Mouse (Mus musculus) brown adipose tissue, adult 24 weeks (tissue): ENCODE measurements around the gene Fntb. TPM values are rescaled to one million over a fixed set of nuclear protein-coding genes. Genes with fewer than 3 reads are reported as not detected.

Experiments used
- H3K27ac ChIP-seq: fragments of 200-500 bp; replicated peaks from 2 replicates; pipeline ENCODE4 v1.5.1; 2012; ENCODE audit warnings: low read depth, mild to moderate bottlenecking, low read length
- H3K4me1 ChIP-seq: fragments of 200-500 bp; 2 replicates; pipeline ENCODE4 v1.6.1; 2012; ENCODE audit warnings: low read length, mixed read lengths; ENCODE audit not compliant: control insufficient read depth, insufficient read depth, insufficient read length
- H3K4me3 ChIP-seq: fragments of 200-500 bp; 2 replicates; pipeline ENCODE4 v1.5.1; 2012; ENCODE audit warnings: low read depth, mild to moderate bottlenecking, low read length, moderate library complexity; ENCODE audit not compliant: insufficient read depth
- polyA plus RNA-seq: library from polyadenylated mRNA; stranded (reverse); fragments of >200 nt; gene quantifications from 2 replicates; pipeline ENCODE4 v1.2.4, GENCODE M21; 2012; ENCODE audit not compliant: missing spikeins, insufficient read depth, insufficient read length

The Fntb gene
- polyA plus RNA-seq, 1 experiment: 20.7 TPM

DNA sequence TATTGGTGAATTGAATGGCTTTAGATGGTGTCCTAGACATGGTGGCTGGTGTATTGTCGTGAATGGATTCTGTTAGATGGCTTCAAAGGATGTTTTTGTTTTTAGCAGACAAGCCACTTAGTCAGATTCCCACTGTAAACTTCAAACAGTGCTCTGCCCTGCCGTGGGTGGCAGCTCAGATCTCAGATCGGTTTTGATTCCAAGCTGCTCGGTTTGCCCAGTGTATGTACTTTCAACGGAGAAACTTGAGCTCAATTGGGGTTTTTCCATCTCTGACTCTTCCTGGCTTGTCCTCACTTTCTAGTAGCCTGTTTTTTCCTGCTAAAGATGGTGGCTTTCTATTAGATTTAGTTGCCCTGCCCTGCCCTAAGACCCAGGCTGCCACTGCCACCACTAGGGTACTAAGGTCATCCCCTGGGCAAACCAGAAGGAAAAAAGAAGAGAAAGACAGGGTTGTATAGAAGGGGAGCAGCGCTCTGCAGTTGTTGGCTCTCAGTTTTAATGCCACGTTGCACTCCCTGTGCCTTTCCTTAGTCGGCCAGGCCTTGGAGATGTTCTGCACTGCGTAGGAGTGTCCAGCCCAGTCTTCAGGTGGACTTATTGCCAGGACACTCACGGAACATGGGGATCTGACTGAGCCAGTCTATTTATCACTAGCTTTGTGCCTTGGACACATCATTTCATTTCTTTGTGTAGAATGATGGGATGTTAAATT lies 134.0 kb downstream of the Fntb start:
- no peaks in the 10 kb centered on the region for H3K4me1 ChIP-seq
- no peak overlapping the region for H3K4me3 ChIP-seq
- H3K27ac ChIP-seq: no peak overlapping the region

DNA sequence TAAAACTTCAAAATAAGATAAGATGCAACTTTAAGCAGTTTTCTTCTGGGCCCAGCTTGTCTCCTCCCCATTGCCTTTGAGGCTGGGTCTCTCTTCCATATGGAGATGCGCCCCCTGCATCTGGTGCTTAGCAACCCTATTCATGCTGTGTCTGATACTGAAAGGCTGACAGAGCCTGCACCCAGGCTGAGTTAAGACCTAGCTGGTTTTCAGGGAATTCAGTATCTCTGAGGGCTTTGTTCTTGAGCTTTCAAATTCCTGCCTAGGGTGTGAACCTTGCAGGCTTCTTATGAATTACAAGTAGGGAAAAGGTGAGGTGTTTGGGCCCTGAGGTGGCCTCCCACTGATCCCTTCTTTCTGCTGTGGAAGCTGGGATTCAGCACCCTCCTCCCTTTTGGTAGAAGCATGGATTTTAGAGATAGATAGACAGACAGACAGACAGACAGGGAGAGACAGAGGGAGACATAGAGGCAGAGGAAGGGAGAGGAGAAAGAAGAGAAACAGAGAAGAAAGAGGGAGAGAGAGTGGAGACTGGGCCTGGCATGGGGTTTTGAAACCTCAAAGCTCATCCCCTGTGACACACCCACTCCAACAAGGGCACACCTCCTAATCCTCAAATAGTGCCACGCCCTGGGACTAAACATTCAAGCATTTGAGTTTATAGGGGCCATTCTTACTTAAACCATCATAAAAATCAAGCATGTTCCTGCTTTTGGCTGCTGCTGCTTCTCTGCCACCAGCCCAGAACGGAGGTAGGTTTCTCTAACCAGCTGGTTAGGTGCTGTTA lies 136.3 kb downstream of the Fntb start:
- Histone ChIP-seq H3K4me1 (no peaks in the 10 kb centered on the region; the same call in 1 of the 2 replicates), H3K4me3 (no peak overlapping the region), H3K27ac (no peak overlapping the region)

DNA sequence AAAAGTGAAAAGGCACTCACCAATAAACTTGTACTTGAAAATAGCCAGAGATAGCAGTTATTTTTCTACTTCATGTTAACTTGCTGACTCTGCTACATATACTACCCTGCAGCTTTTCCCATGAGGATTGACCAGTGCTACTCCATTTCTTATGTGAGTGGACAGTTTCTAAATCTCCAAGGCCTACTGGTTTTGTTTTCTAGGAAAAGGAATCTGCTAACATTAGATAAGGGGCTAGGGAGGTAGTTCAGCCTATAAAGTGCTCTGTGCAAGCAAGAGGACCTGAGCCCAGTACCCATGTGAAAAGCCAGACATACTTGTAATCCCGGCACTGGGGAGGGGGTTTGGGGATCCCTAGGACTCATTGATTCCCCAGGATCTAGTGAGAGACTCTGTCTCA lies 140.9 kb downstream of the Fntb start:
- Histone ChIP-seq H3K27ac (no peak overlapping the region), H3K4me3 (no peak overlapping the region), H3K4me1 (peaks cover 2% of the 10 kb centered on the region; the same call in 1 of the 2 replicates)

DNA sequence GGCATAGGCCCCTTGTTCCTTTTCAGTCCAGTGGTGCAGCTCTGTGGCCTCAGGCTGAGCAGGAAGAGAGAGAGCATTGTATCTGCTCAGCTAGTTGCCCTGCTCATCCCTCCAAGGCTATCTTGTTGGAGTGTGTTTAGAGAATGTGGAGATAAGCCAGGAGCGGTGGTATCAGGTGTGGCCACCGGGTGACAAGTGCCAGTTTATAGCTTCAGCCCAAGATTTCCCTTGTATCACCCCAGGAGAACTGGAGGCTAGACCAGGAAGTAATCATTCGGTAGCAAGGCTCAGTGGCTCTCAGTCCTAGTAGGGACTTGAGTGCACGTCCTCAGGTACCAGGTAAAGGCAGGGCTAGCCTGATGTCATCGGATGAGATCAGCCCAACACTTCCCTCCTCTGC lies 143.8 kb downstream of the Fntb start:
- no peak overlapping the region for H3K4me3 ChIP-seq
- no peak overlapping the region for H3K27ac ChIP-seq
- H3K4me1 ChIP-seq: peaks cover 2% of the 10 kb centered on the region; the same call in 1 of the 2 replicates

DNA sequence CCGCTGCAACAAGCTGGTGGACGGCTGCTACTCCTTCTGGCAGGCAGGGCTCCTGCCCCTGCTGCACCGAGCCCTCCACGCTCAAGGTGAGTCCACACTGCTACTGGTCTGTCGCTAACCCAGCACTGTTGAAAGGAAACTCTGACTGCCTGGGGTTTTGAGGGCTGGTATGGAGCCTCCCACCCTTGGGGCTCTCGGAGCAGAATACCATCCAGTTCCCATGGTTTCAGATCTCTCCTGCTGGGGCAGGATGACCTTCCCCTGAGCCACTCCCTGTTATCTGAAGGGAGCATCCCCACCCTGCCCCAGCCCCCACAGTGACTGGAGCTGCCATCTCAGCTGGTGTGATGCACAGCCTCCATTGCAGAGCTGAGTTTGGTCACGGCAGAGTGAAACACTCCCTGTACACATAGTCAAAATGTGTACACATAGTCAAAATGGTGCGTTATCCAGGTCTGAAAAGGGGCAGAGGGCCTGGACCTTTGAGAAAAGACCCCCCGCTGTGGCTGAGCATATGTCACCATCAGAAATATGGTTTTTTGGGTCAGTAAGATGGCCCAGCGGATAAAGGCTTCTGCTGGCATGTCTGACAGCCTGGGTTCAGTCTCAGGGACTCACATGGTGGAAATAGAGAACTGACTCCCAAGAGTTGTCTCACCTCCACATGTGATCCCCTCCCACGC lies 145.0 kb downstream of the Fntb start:
- H3K27ac ChIP-seq: no peak overlapping the region
- peaks cover 2% of the 10 kb centered on the region; the same call in 1 of the 2 replicates for H3K4me1 ChIP-seq
- H3K4me3 ChIP-seq: no peak overlapping the region

DNA sequence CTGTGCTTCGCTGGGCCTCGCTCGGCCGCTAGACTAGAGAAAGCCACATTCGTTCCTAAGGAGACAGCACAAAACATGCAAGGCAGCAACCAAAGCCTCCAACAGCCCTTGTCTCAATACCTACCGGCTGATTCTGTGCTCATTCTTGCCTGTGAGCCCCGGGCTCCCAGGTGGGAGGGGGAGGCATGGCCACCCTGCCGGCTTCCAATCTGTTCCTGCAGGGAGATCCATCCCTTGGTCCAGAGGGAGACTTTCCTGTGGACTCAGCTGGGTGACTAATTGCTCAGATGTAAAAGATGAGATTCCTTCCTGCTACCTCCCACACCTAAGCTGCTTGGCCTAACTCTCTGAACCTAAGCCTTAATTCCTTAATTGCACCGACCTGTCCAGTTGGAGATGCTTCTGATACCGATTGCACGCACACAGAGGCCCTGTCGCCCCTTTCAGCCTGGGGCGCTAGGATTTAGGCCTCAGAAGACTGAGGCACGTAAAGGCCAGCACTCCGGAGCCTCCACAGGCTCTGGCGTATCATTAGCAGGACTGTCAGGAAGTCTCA lies 145.9 kb downstream of the Fntb start:
- H3K4me1 ChIP-seq: peaks cover 2% of the 10 kb centered on the region; the same call in 1 of the 2 replicates
- H3K4me3 ChIP-seq: no peak overlapping the region
- no peak overlapping the region for H3K27ac ChIP-seq

DNA sequence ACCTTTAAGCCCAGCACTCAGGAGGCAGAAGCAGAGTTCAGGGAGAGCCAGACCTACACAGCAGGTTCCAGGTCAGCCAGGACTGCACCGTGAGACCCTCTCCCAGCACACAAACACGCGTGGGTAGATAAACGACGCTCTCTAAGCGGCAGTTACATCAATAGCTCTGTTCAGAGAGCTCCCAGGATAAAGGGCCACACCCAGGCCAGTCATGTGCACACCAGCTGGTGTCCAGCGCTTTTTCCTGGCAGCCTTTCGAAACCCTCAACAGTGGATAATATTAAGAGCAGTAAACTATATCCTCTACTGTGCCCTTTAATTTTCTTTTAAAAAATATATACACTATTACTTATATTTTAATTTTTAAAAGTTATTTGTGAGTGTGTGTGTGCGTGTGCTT lies 146.8 kb downstream of the Fntb start:
- H3K27ac ChIP-seq: no peak overlapping the region

DNA sequence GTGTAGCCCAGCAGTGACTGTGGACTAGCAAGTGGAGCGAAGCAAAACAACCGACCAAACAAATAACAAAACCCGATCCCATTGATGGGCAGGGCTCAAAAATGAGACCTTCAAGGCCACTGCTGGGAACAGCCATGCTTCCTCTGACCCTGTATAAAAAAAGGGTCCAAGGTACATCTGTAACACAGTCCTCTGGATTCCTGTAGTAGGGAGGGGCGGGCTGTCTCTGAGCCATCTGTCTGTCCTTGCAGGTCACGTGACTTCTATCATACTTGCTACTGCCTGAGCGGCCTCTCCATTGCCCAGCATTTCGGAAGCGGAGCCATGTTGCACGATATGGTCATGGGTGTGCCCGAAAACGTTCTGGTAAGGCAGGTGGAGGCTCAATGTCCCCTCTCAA lies 150.8 kb downstream of the Fntb start:
- no peak overlapping the region for H3K4me3 ChIP-seq

More for the DNA sequence above, 146.8 kb downstream of the Fntb start:
- Histone ChIP-seq H3K4me1 (peaks cover 2% of the 10 kb centered on the region; the same call in 1 of the 2 replicates), H3K4me3 (no peak overlapping the region)

DNA sequence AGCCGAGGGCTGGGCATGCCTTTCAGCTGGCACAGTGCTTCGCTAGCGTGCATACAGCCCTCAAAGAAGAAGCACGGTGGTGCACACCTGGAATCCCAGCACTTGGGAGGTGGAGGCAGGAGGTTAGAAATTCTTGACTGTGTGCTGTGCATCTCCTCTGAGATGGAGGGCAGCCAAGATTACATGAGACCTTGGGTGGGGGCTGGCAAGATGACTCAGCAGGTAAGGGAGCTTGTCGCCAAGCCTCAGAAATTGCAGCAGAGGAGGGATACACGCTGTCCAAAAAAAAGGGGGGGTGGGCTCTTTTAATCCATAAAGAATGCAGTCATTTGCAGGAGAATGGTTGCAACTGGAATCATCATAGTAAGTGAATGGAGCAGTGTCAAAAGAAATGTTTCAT lies 152.7 kb downstream of the Fntb start:
- H3K4me1 ChIP-seq: peaks cover 3% of the 10 kb centered on the region; the same call in 1 of the 2 replicates
- H3K4me3 ChIP-seq: no peak overlapping the region
- H3K27ac ChIP-seq: no peak overlapping the region

More for the DNA sequence above, 150.8 kb downstream of the Fntb start:
- Histone ChIP-seq H3K27ac (no peak overlapping the region), H3K4me1 (no peaks in the 10 kb centered on the region)

DNA sequence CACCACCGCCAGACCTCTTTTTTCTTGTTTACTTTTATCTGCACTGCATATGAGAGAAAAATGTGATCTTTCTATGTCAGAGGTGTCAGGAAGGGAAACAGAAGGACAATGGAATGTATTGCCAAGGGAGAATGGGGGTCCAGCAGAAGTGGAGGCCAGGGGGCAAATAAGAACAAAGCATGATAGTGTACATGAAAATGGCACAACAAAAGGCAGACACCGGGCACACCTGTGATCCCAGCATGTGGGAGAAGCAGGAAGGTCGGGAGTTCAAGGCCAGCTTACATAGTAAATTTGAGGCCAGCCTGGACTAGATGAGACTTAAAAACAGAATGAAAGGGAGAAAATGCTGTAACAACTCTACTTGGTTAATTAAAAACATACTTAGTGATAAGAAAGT lies 153.5 kb downstream of the Fntb start:
- Histone ChIP-seq H3K4me1 (peaks cover 6% of the 10 kb centered on the region; the same call in 1 of the 2 replicates), H3K4me3 (no peak overlapping the region), H3K27ac (no peak overlapping the region)

DNA sequence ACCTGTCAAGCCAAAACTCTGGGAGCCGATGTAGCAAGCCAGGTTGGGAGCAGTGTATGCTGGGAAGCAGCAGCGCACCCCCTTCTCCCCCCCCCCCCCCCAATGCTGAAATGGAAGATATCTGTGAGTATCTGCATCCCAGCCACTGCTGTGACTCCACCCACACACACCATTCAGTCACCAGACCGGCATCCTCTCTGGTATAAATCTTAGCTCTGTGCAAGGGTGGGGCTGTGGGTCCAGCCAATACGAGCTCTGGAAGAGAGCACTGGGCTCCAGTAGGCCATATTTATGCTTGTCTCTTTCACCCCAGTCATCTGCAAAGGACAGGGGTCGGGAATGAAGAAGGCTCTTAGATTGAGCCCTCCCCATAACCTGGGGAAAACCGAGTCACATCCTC lies 155.0 kb downstream of the Fntb start:
- Histone ChIP-seq H3K4me1 (peaks cover 6% of the 10 kb centered on the region; the same call in 1 of the 2 replicates), H3K27ac (no peak overlapping the region), H3K4me3 (no peak overlapping the region)

DNA sequence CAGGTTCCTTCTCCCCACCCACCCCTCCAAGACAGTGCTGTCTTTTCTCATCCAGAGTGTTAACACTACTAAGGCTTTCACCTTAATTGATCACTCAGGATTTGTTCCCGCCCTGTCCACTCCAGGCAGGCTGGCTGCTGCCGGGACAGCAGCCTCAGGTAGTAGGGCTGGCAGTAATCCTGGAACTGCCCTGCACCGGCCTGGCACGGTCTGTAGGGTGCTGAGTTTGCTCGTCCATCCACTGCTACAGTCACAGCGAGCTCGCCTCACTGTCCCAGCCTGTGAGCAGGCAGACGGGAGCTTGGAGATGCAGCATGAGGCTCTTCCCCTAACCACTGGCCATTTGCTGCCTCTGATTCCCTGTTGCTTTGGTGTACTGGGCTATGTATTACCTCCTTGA lies 155.6 kb downstream of the Fntb start:
- no peak overlapping the region for H3K27ac ChIP-seq
- H3K4me1 ChIP-seq: peaks cover 6% of the 10 kb centered on the region; the same call in 1 of the 2 replicates
- no peak overlapping the region for H3K4me3 ChIP-seq

DNA sequence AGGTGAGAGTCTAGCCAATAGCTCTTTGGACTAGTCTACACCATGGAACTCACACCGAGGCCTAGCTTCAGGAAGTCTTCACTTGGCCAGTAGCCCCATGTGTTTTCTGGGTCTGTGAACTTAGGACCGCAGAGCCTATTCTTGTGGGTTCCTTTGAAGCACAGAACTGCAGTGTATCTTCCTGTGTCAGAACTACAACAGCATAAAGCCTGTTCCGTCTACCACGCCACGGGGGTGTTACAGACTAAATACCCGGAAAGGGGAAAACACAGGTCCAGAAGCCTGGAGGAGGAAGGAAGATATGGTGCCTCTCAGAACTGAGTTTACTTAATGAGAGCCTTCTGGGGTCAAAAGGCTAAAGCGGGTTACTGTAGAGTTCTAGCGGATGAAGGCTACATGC lies 157.7 kb downstream of the Fntb start:
- no peak overlapping the region for H3K4me3 ChIP-seq
- H3K4me1 ChIP-seq: peaks cover 19% of the 10 kb centered on the region
- H3K27ac ChIP-seq: peak overlapping the region; percentile 87

DNA sequence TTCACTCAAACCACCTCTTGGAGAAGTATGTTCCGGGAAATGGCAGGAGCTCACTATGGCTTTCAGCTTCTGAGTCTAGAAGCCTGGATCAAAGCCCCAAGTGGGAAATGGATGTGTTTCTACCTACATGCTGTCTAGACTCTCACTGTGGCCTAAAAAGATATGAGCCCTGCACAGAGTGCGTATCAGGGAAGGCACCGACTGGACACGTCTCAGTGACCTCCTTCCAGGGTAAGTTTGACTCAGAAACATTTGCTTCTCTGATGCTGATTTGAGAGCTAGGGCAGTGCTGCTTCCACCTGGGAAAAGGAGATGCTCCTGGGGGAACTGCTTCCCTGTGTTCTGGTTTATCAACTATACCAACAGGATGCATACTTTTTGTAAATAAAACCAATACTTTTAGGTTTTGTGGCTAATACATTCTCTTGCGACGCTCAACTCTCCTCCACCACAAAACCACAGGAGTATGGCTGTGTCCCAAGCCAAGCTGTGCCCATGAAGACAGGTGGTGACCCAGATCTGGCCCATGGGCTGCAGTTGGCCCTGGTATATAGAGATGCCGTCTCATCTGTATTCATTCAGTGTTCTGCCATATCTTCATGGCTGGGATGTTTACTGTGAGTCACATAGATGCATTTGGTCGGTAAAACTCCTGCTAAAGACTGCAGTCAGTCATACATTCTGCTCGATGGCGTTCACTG lies 159.7 kb downstream of the Fntb start:
- H3K4me1 ChIP-seq: peaks cover 19% of the 10 kb centered on the region
- H3K4me3 ChIP-seq: no peak overlapping the region
- H3K27ac ChIP-seq: no peak overlapping the region
